Mouse (Mus musculus) stomach, postnatal 0 days (tissue): ENCODE data around the gene Mfsd11. TPM values are rescaled to one million over a fixed set of nuclear protein-coding genes. Genes with fewer than 3 reads are reported as not detected.
A peak's percentile ranks its signal among the peaks of the same experiment; 100 is the strongest.

ENCODE experiments used
- ATAC-seq: fragments of 200-750 bp; cut with Nextera tagmentation; 2 replicates; pipeline ENCODE4 v1.8.0; 2017; ENCODE audit not compliant: low FRiP score, low TSS enrichment
- DNase-seq: peaks from one replicate; pipeline ENCODE4 v3.0.0-alpha.2; 2016; ENCODE audit warnings: low spot score
- H3K27ac ChIP-seq: fragments of 300-500 bp; sonication (generic); replicated peaks from 2 replicates; pipeline ENCODE4 v1.5.1; 2014; ENCODE audit warnings: mild to moderate bottlenecking, control low read depth
- H3K27me3 ChIP-seq: fragments of 300-500 bp; sonication (generic); 2 replicates; pipeline ENCODE4 v1.6.1; 2014; ENCODE audit warnings: low read length; ENCODE audit not compliant: control insufficient read depth, insufficient read depth
- H3K36me3 ChIP-seq: fragments of 300-500 bp; sonication (generic); 2 replicates; pipeline ENCODE4 v1.6.1; 2014; ENCODE audit warnings: low read length, mixed read lengths; ENCODE audit not compliant: control insufficient read depth, insufficient read depth
- H3K4me1 ChIP-seq: fragments of 300-500 bp; sonication (generic); replicated peaks from 2 replicates; pipeline ENCODE4 v1.6.1; 2014; ENCODE audit warnings: antibody characterized with exemption; ENCODE audit not compliant: control insufficient read depth, insufficient read depth
- H3K4me2 ChIP-seq: fragments of 300-500 bp; sonication (generic); replicated peaks from 2 replicates; pipeline ENCODE4 v1.6.1; 2014; ENCODE audit warnings: low read depth, mild to moderate bottlenecking, control low read depth, moderate library complexity
- H3K4me3 ChIP-seq: fragments of 300-500 bp; sonication (generic); 2 replicates; pipeline ENCODE4 v1.5.1; 2014; ENCODE audit warnings: low read depth, low read length, control low read depth
- H3K9ac ChIP-seq: fragments of 300-500 bp; sonication (generic); 2 replicates; pipeline ENCODE4 v1.6.1; 2014; ENCODE audit warnings: mild to moderate bottlenecking, low read length, control low read depth, mixed read lengths
- H3K9me3 ChIP-seq: fragments of 300-500 bp; sonication (generic); 2 replicates; pipeline ENCODE4 v1.6.1; 2016; ENCODE audit warnings: low read length; ENCODE audit not compliant: control insufficient read depth
- CTCF ChIP-seq: IDR thresholded peaks from 2 replicates; pipeline ENCODE4 v1.5.1; 2016; ENCODE audit warnings: antibody characterized with exemption, low read depth, mild to moderate bottlenecking, moderate library complexity
- EP300 ChIP-seq: optimal IDR thresholded peaks from 2 replicates; pipeline ENCODE3; 2016; ENCODE audit warnings: antibody characterized with exemption
- WGBS: fragments of 180-500 bp; shearing (Covaris S2); extraction: QIAGEN DNeasy Blood & Tissue Kit; methylation state at CpG from one replicate; pipeline ENCODE4 v1.1.7; 2014; 5-methylcytosine and 5-hydroxymethylcytosine counted together
- polyA plus RNA-seq: library from polyadenylated mRNA; unstranded; fragments of >200 nt; fragmentation: Nextera tagmentation; extraction: Ambion mirVana; gene quantifications from 2 replicates; pipeline ENCODE4 v1.2.1, GENCODE M21; 2015

Mfsd11 gene
- polyA plus RNA-seq, 1 experiment from 2014 or later = 31.5 TPM

GRCm38 (mm10) chr11:116807938-116808606, 44.2 kb upstream of the Mfsd11 start:
- no peak overlapping the region for H3K9ac ChIP-seq
- H3K27me3 ChIP-seq = no peaks in the 10 kb centered on the region
- peak; percentile 76 for ATAC-seq
- H3K4me3 ChIP-seq = no peak overlapping the region
- peak overlapping the region; percentile 64 for H3K27ac ChIP-seq
- no peaks in the 10 kb centered on the region for H3K9me3 ChIP-seq
- H3K36me3 ChIP-seq = no peaks in the 10 kb centered on the region
- no peak for TF ChIP-seq EP300
- peak; percentile 94 for TF ChIP-seq CTCF
- WGBS = 17% methylated on average over 7 of the region's 7 CpGs
- H3K4me2 ChIP-seq = no peak overlapping the region
- peak; percentile 87 for DNase-seq
- peaks cover 4% of the 10 kb centered on the region; the same call in 1 of the 2 replicates for H3K4me1 ChIP-seq

- Histone ChIP-seq H3K36me3 (no peaks in the 10 kb centered on the region), H3K4me3 (no peak overlapping the region), H3K4me1 (peaks cover 8% of the 10 kb centered on the region), H3K4me2 (no peak overlapping the region), H3K9ac (no peak overlapping the region), H3K9me3 (no peaks in the 10 kb centered on the region), H3K27ac (no peak overlapping the region), H3K27me3 (no peaks in the 10 kb centered on the region)
- ATAC-seq = no peak
- no peak for TF ChIP-seq EP300
- no peak for TF ChIP-seq CTCF
- DNase-seq = no peak
- 78% methylated on average over 11 of the region's 11 CpGs for WGBS
Observed at GRCm38 (mm10) chr11:116808811-116809395, 43.3 kb upstream of the Mfsd11 start.

- DNase-seq (no peak), ATAC-seq (no peak)
- Histone ChIP-seq H3K4me2 (no peak overlapping the region), H3K4me3 (no peak overlapping the region), H3K27ac (no peak overlapping the region), H3K9me3 (no peaks in the 10 kb centered on the region), H3K4me1 (peaks cover 8% of the 10 kb centered on the region), H3K27me3 (no peaks in the 10 kb centered on the region), H3K9ac (no peak overlapping the region), H3K36me3 (no peaks in the 10 kb centered on the region)
- TF ChIP-seq EP300 (no peak), CTCF (no peak)
- 76% methylated on average over 8 of the region's 8 CpGs for WGBS
Observed at GRCm38 (mm10) chr11:116809520-116809919, 42.7 kb upstream of the Mfsd11 start.

GRCm38 (mm10) chr11:116810528-116810927, 41.7 kb upstream of the Mfsd11 start:
- 81% methylated on average over 11 of the region's 11 CpGs for WGBS
- Histone ChIP-seq H3K4me1 (peaks cover 12% of the 10 kb centered on the region), H3K27me3 (no peaks in the 10 kb centered on the region), H3K36me3 (no peaks in the 10 kb centered on the region), H3K4me3 (no peak overlapping the region), H3K4me2 (no peak overlapping the region), H3K27ac (no peak overlapping the region), H3K9me3 (no peaks in the 10 kb centered on the region), H3K9ac (no peak overlapping the region)
- no peak for ATAC-seq
- no peak for DNase-seq
- TF ChIP-seq CTCF (no peak), EP300 (no peak)

GRCm38 (mm10) chr11:116810983-116811901, 41.0 kb upstream of the Mfsd11 start:
- no peak overlapping the region for H3K9ac ChIP-seq
- H3K27me3 ChIP-seq = no peaks in the 10 kb centered on the region
- TF ChIP-seq EP300 (no peak), CTCF (peak; percentile 23; the same call in 1 of the 2 replicates)
- WGBS = 12% methylated on average over 26 of the region's 32 CpGs
- H3K36me3 ChIP-seq = no peaks in the 10 kb centered on the region
- DNase-seq (peak; percentile 56), ATAC-seq (peak; percentile 74)
- peak overlapping the region; percentile 27 for H3K4me3 ChIP-seq
- H3K27ac ChIP-seq = peak overlapping the region; percentile 77
- H3K4me1 ChIP-seq = peaks cover 12% of the 10 kb centered on the region
- H3K4me2 ChIP-seq = peak overlapping the region; percentile 54
- H3K9me3 ChIP-seq = no peaks in the 10 kb centered on the region
